Mouse (Mus musculus): ENCODE data around the gene Gpbp1. TPM values are rescaled to one million over a fixed set of nuclear protein-coding genes. Genes with fewer than 3 reads are reported as not detected.

Gpbp1 gene
- 0.08 and 0.10 TPM in 2 replicates for polyA plus RNA-seq (2012; rRNA removed)

DNA sequence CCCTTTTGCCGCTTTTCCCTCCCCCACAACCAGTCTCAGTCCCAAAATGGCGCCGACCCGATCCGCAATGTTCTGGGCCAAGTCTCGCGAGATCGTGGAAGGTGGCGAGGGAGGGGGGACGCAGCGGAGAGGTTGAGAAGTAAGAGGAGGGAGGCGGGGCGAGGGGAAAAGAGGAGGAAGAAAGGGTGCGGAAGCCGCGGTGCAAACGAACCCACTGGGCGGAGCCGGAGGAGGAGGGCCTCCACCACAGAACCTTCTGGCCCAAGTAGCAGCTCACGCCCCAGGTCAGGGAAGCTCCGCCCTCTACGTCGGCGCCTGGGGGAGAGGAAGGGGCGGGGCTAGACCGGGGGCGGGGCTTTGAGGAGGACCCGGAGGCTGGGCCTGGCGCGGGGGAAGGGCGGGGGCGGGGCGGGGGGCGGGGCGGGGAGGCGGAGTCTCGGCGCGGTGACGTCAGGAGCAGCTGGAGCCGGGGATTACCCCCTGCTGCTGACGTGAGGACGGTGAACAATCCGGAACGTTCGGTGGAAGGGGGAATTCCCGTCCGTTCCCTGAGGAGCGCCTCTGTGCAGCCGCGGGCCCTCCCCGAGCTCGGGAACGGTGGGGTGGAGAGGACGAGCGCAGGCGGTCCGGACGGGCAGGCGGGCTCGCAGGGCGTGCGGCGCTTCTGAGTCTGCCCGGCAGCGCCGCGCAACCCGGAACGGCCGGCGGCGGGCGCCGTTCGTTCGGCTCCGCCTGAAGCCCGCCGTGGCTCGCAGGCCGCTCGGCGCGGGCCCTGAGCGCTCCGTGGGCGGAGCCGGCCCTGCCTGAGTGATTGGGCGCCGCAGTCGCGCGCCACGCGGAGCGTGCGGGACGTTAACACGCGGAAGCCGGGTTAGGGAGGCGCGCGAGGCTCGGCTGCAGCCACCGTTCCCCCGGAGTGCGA, at the start of gene Gpbp1:
TSS of gene Gpbp1 (minus strand) at position 310 of the 922 bp plus-strand sequence.

Other genes starting within 250 kb of the Gpbp1 start
- not detected in 2 replicates for gene Actbl2, start 235.1 kb downstream of the Gpbp1 start, polyA plus RNA-seq (2012; rRNA removed)
- gene Gm49496, start 59.8 kb upstream of the Gpbp1 start, polyA plus RNA-seq (2012; rRNA removed) = not detected in 2 replicates
- not detected in 2 replicates for gene Gm10198, start 102.7 kb upstream of the Gpbp1 start, polyA plus RNA-seq (2012; rRNA removed)
- 0.96 and 1.7 TPM in 2 replicates for gene Mier3, start 190.9 kb upstream of the Gpbp1 start, polyA plus RNA-seq (2012; rRNA removed)

Measured in stomach, adult 2 months (tissue).